Mouse (Mus musculus): ENCODE results near the gene Large2.

DNA sequence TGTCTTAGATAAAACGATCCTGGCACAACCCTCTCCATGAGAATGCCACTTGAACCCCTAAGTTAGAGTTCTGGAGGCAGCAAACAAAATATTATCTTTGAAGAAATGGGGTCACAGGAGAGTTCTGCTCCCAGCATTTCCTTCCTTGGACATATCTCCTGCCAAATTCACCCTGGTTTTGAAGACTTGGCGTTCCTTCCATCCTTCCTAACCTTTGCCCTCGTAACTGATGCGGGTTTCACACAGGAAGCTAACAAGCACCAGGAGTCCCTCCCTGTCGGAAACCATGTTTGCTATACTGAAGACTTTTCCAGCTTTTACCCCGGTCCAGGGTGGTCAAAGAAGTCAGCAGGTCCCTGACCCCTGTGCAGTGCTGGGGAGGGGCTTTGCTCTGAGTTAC lies 20.4 kb downstream of the Large2 start:
- TF ChIP-seq CTCF (IDR thresholded peaks at IDR 0.05; ENCODE audit: extremely low read depth, insufficient read depth, low read length) (no peak), POLR2A (IDR thresholded peaks at IDR 0.05; ENCODE audit: extremely low read depth, insufficient read depth, low read length) (no peak)
